Mouse (Mus musculus) midbrain, embryonic 16.5 days (tissue): Measurements from ENCODE around the gene Prr5. TPM values are rescaled to one million over a fixed set of nuclear protein-coding genes. Genes with fewer than 3 reads are reported as not detected.
A peak's percentile ranks its signal among the peaks of the same experiment; 100 is the strongest.

Experiments used
- ATAC-seq: fragments of 200-750 bp; cut with Nextera tagmentation; 2 replicates; pipeline ENCODE4 v1.8.0; 2017; ENCODE audit warnings: moderate TSS enrichment
- H3K27ac ChIP-seq: fragments of 300-500 bp; sonication (generic); 2 replicates; pipeline ENCODE4 v1.5.1; 2014; ENCODE audit warnings: mild to moderate bottlenecking, low read length, mixed read lengths
- H3K27me3 ChIP-seq: fragments of 300-500 bp; sonication (generic); 2 replicates; pipeline ENCODE4 v1.6.1; 2014; ENCODE audit warnings: low read depth, low read length, mixed read lengths; ENCODE audit not compliant: control insufficient read depth, insufficient read depth
- H3K36me3 ChIP-seq: fragments of 300-500 bp; sonication (generic); 2 replicates; pipeline ENCODE4 v1.6.1; 2014; ENCODE audit warnings: mild to moderate bottlenecking, low read length, moderate library complexity, mixed read lengths; ENCODE audit not compliant: control insufficient read depth, insufficient read depth
- H3K4me1 ChIP-seq: fragments of 300-500 bp; sonication (generic); 2 replicates; pipeline ENCODE4 v1.6.1; 2014; ENCODE audit warnings: mild to moderate bottlenecking, low read length, mixed read lengths; ENCODE audit not compliant: control insufficient read depth, insufficient read depth
- H3K4me2 ChIP-seq: fragments of 300-500 bp; sonication (generic); 2 replicates; pipeline ENCODE4 v1.6.1; 2014; ENCODE audit warnings: mild to moderate bottlenecking, low read length, mixed read lengths
- H3K4me3 ChIP-seq: fragments of 300-500 bp; sonication (generic); 2 replicates; pipeline ENCODE4 v1.5.1; 2014; ENCODE audit warnings: low read depth, mild to moderate bottlenecking, low read length, moderate library complexity, mixed read lengths
- H3K9ac ChIP-seq: fragments of 300-500 bp; sonication (generic); 2 replicates; pipeline ENCODE4 v1.6.1; 2014; ENCODE audit warnings: low read depth, low read length, mixed read lengths
- H3K9me3 ChIP-seq: fragments of 300-500 bp; sonication (generic); replicated peaks from 2 replicates; pipeline ENCODE4 v1.6.1; 2014; ENCODE audit warnings: mild to moderate bottlenecking, low read length, mixed read lengths; ENCODE audit not compliant: control insufficient read depth, poor library complexity, severe bottlenecking
- WGBS: fragments of 180-500 bp; shearing (Covaris S2); extraction: QIAGEN DNeasy Blood & Tissue Kit; methylation state at CpG from one replicate; pipeline ENCODE4 v1.1.7; 2014; 5-methylcytosine and 5-hydroxymethylcytosine counted together
- polyA plus RNA-seq: library from polyadenylated mRNA; unstranded; fragments of >200 nt; fragmentation: Nextera tagmentation; extraction: Ambion mirVana; gene quantifications from 2 replicates; pipeline ENCODE4 v1.2.1, GENCODE M21; 2015

Gene Prr5
- polyA plus RNA-seq: 28.1 and 30.8 TPM in 2 replicates

GRCm38 (mm10) chr15:84668938-84669747 lies at the start of gene Prr5:
Gene Prr5 (plus strand): TSS chr15:84669620.
- Histone ChIP-seq H3K4me1 (peaks cover 12% of the 10 kb centered on the region), H3K4me3 (no peak within 1 kb of the TSS), H3K27ac (no peak within 1 kb of the TSS), H3K27me3 (no peaks in the 10 kb centered on the region), H3K4me2 (no peak within 1 kb of the TSS), H3K9ac (no peak within 1 kb of the TSS), H3K36me3 (no peaks in the 10 kb centered on the region), H3K9me3 (no peaks in the 10 kb centered on the region)
- no peak for ATAC-seq
- 69% methylated on average over 14 of the region's 14 CpGs for WGBS

DNA sequence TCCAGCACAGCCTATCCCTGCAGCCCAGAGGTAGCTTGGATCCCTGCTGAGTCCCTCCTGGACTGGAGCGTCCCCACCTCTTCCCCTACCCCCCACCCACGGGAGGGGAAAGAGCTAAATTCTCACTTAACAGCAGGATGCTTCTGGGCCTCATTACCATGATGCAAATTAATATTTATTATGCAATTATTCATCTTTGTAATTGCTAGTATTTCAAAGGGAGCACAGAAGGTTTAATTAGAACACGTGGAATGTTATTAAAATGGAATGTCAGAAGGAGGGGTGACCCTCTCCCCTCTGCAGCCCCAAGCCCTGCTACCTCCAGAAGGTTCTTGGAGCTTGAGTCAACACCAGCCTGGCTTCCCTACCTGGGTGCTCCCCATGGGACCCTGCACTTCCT lies 49.4 kb upstream of the Prr5 start:
- no peak overlapping the region for H3K9ac ChIP-seq
- peak overlapping the region; percentile 24; the same call in 1 of the 2 replicates for H3K27ac ChIP-seq
- no peak overlapping the region for H3K4me2 ChIP-seq
- H3K9me3 ChIP-seq: no peaks in the 10 kb centered on the region
- 55% methylated on average over 3 of the region's 3 CpGs for WGBS
- peaks cover 6% of the 10 kb centered on the region for H3K27me3 ChIP-seq
- no peaks in the 10 kb centered on the region for H3K36me3 ChIP-seq
- H3K4me3 ChIP-seq: no peak overlapping the region
- peaks cover 12% of the 10 kb centered on the region for H3K4me1 ChIP-seq
- ATAC-seq: no peak

- H3K4me3 ChIP-seq: no peak overlapping the region
- peaks cover 22% of the 10 kb centered on the region for H3K4me1 ChIP-seq
- H3K27ac ChIP-seq: 0 out of 2 replicates have a peak overlapping the region, but pooled peaks have one; percentile 26
- WGBS: 24% methylated on average over 14 of the region's 14 CpGs
- H3K9me3 ChIP-seq: no peaks in the 10 kb centered on the region
- no peak overlapping the region for H3K4me2 ChIP-seq
- peak; percentile 47; the same call in 1 of the 2 replicates for ATAC-seq
- no peaks in the 10 kb centered on the region for H3K36me3 ChIP-seq
- no peak overlapping the region for H3K9ac ChIP-seq
- H3K27me3 ChIP-seq: no peaks in the 10 kb centered on the region
Measured at GRCm38 (mm10) chr15:84621722-84622428, 47.5 kb upstream of the Prr5 start.

DNA sequence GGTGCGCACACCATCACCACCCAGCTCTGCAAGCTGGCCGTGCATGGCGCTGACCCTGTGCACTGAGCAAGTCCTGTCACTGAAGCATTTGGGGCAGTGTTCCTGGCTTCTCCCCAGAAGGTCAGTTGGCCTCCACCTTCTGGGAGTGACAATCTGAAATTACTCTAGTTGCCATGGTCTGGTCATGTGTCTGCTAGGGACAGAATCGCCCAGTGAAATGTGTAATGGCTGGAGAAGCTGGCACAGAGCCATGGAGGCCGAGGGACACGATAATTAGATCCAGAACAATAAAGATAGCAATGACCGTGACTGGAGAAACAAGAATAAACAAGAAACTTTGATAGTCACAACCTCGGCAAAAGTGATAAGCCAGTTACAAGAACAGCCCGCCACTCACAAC lies 44.5 kb upstream of the Prr5 start:
- 66% methylated on average over 9 of the region's 9 CpGs for WGBS
- Histone ChIP-seq H3K27ac (no peak overlapping the region), H3K36me3 (no peaks in the 10 kb centered on the region), H3K4me3 (no peak overlapping the region), H3K4me2 (no peak overlapping the region), H3K9me3 (no peaks in the 10 kb centered on the region), H3K27me3 (no peaks in the 10 kb centered on the region), H3K9ac (no peak overlapping the region), H3K4me1 (peaks cover 33% of the 10 kb centered on the region)
- ATAC-seq: no peak

GRCm38 (mm10) chr15:84625712-84626414 lies 43.6 kb upstream of the Prr5 start:
- H3K9ac ChIP-seq: no peak overlapping the region
- no peaks in the 10 kb centered on the region for H3K27me3 ChIP-seq
- peak; percentile 23; the same call in 1 of the 2 replicates for ATAC-seq
- H3K9me3 ChIP-seq: no peaks in the 10 kb centered on the region
- WGBS: 52% methylated on average over 6 of the region's 6 CpGs
- H3K4me2 ChIP-seq: no peak overlapping the region
- 0 out of 2 replicates have a peak overlapping the region, but pooled peaks have one; percentile 19 for H3K27ac ChIP-seq
- H3K4me3 ChIP-seq: no peak overlapping the region
- peaks cover 33% of the 10 kb centered on the region for H3K4me1 ChIP-seq
- no peaks in the 10 kb centered on the region for H3K36me3 ChIP-seq

DNA sequence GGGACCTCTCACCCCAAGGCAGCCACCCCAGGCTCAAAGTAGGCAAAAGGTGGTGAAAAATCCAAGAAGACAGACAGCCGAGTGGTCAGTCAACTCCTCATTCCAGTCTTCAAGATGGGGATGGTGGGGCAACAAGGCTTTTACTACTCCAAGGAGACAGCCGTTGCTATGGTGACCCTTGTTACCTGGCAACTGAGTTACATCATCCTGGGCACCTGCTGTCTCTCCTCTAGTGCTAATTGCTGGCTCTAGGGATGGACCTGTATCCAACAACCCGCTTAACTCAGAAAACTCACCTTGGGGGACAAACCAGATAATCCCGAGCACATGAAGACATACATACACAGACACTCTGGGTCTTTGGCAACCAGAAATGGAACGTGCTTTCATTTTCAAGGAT lies 42.1 kb upstream of the Prr5 start:
- no peaks in the 10 kb centered on the region; the same call in 1 of the 2 replicates for H3K27me3 ChIP-seq
- no peak overlapping the region for H3K4me2 ChIP-seq
- peaks cover 24% of the 10 kb centered on the region for H3K4me1 ChIP-seq
- H3K36me3 ChIP-seq: no peaks in the 10 kb centered on the region
- no peak overlapping the region for H3K9ac ChIP-seq
- no peaks in the 10 kb centered on the region for H3K9me3 ChIP-seq
- WGBS: 41% methylated on average over 5 of the region's 5 CpGs
- no peak overlapping the region for H3K4me3 ChIP-seq
- no peak overlapping the region for H3K27ac ChIP-seq
- peak; percentile 33; the same call in 1 of the 2 replicates for ATAC-seq

GRCm38 (mm10) chr15:84629680-84630079 lies 39.7 kb upstream of the Prr5 start:
- Histone ChIP-seq H3K9me3 (no peaks in the 10 kb centered on the region), H3K36me3 (no peaks in the 10 kb centered on the region), H3K27ac (no peak overlapping the region), H3K27me3 (no peaks in the 10 kb centered on the region; the same call in 1 of the 2 replicates), H3K4me1 (peaks cover 23% of the 10 kb centered on the region), H3K9ac (no peak overlapping the region), H3K4me3 (no peak overlapping the region), H3K4me2 (no peak overlapping the region)
- WGBS: 22% methylated on average over 3 of the region's 3 CpGs
- ATAC-seq: peak; percentile 61; the same call in 1 of the 2 replicates

- H3K27me3 ChIP-seq: no peaks in the 10 kb centered on the region; the same call in 1 of the 2 replicates
- ATAC-seq: peak; percentile 44; the same call in 1 of the 2 replicates
- peaks cover 13% of the 10 kb centered on the region for H3K4me1 ChIP-seq
- H3K9me3 ChIP-seq: no peaks in the 10 kb centered on the region
- no peak overlapping the region for H3K4me3 ChIP-seq
- no peak overlapping the region for H3K9ac ChIP-seq
- no peak overlapping the region for H3K27ac ChIP-seq
- H3K36me3 ChIP-seq: no peaks in the 10 kb centered on the region
- no peak overlapping the region for H3K4me2 ChIP-seq
- WGBS: under 1% methylated on average over 7 of the region's 7 CpGs
Measured at GRCm38 (mm10) chr15:84631560-84631959, 37.9 kb upstream of the Prr5 start.
